Mouse (Mus musculus) erythroblast, embryonic 14.5 days (primary cell): ENCODE data around the gene Casp1. TPM values are rescaled to one million over a fixed set of nuclear protein-coding genes. Genes with fewer than 3 reads are reported as not detected.

Experiments used
- H3K27me3 ChIP-seq: 2 replicates; pipeline ENCODE4 v1.6.1; 2012; ENCODE audit warnings: inconsistent platforms; ENCODE audit not compliant: control insufficient read depth
- H3K36me3 ChIP-seq: 2 replicates; pipeline ENCODE4 v1.6.1; 2012; ENCODE audit warnings: mild to moderate bottlenecking, inconsistent platforms; ENCODE audit not compliant: control insufficient read depth
- H3K4me1 ChIP-seq: 2 replicates; pipeline ENCODE4 v1.6.1; 2012; ENCODE audit warnings: inconsistent platforms; ENCODE audit not compliant: control insufficient read depth
- H3K4me3 ChIP-seq: replicated peaks from 2 replicates; pipeline ENCODE3; 2012; ENCODE audit warnings: moderate library complexity, mild to moderate bottlenecking, inconsistent platforms
- H3K9me3 ChIP-seq: 2 replicates; pipeline ENCODE4 v1.6.1; 2012; ENCODE audit warnings: low read length, inconsistent platforms, mixed read lengths; ENCODE audit not compliant: control insufficient read depth
- GATA1 ChIP-seq: IDR thresholded peaks from 2 replicates; pipeline ENCODE4 v1.6.1; 2012; ENCODE audit warnings: low read length, inconsistent platforms, mixed read lengths
- TAL1 ChIP-seq: IDR thresholded peaks from 3 replicates; pipeline ENCODE4 v1.6.1; 2012; ENCODE audit warnings: low read length, inconsistent platforms, mixed read lengths
- polyA plus RNA-seq: library from polyadenylated mRNA; stranded (reverse); fragments of >175 nt; gene quantifications from 2 replicates; pipeline ENCODE4 v1.2.3, GENCODE M21; 2012

Casp1 gene
- not detected in 2 replicates for polyA plus RNA-seq

DNA sequence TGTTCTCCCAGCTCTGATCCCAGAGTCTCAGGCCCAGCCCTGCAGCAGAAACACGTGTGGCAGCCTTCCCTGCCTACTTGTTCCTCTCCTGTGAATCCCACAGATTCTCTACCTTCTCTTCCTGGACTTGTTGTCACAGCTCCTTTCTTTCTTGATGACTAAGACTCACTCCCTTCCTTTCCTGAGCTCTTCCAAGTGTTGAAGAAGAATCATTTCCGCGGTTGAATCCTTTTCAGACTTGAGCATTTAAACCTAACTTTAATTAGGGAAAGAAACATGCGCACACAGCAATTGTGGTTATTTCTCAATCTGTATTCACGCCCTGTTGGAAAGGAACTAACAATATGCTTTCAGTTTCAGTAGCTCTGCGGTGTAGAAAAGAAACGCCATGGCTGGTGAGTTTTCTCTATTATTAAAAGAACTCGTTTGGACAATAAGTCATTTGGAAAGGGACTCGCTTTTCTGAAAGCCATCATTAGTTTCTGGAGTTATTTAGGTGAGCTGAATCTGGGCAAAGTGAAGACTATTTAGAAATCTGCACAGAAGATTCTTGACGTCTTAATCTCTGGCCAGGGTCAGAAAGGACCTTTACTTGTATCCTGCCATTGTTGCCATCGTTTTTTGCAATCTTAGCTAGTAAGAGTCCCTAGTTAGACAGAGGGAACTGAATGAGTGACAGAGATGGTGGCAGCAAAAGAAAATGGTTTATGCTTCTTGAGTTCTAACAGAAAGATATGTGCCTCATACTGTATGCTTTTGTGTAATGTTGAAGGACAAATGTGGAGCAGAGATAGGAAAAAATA is at the start of gene Casp1:
TSS of gene Casp1 (plus strand) at position 189 of the 803 bp plus-strand sequence.
- TF ChIP-seq TAL1 (no peak), GATA1 (no peak)

DNA sequence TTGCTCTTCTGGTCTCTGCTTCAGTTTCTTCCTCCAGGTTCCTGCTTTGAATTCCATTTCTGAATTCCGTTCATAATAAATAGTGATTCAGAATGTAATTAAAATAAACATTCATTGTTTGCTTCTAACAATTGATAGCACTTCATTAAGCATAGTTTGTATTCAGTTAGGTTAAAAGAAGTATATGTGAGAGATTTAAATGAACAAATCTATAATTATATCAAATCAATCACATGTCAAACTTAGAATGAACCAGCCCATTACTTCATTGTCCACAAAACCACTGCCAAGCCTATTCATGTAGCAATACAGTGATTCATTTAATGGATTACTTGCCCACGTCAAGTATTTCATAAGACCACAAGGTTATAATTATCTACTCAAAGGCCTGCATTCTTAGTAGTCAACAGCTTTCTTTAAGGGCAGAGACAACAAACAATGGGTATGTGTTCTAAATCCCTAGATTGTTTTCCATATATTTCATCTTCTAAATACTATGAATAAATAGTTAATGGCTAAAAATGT is 34.3 kb upstream of the Casp1 start:
- no peaks in the 10 kb centered on the region for H3K36me3 ChIP-seq
- H3K9me3 ChIP-seq: no peaks in the 10 kb centered on the region
- H3K27me3 ChIP-seq: no peaks in the 10 kb centered on the region
- H3K4me3 ChIP-seq: no peak overlapping the region
- no peaks in the 10 kb centered on the region for H3K4me1 ChIP-seq
- no peak for TF ChIP-seq GATA1
- TF ChIP-seq TAL1: no peak

More for the DNA sequence above, at the start of gene Casp1:
- no peak within 1 kb of the TSS for H3K4me3 ChIP-seq
- no peaks in the 10 kb centered on the region for H3K36me3 ChIP-seq
- H3K27me3 ChIP-seq: no peaks in the 10 kb centered on the region
- no peaks in the 10 kb centered on the region for H3K4me1 ChIP-seq
- H3K9me3 ChIP-seq: no peaks in the 10 kb centered on the region

- no peaks in the 10 kb centered on the region for H3K4me1 ChIP-seq
- H3K36me3 ChIP-seq: no peaks in the 10 kb centered on the region
- no peaks in the 10 kb centered on the region for H3K27me3 ChIP-seq
- no peaks in the 10 kb centered on the region for H3K9me3 ChIP-seq
- TF ChIP-seq TAL1: no peak
- H3K4me3 ChIP-seq: no peak overlapping the region
Measured at GRCm38 (mm10) chr9:5270274-5270673, 28.0 kb upstream of the Casp1 start.

- Histone ChIP-seq H3K36me3 (no peaks in the 10 kb centered on the region), H3K4me3 (no peak overlapping the region), H3K4me1 (no peaks in the 10 kb centered on the region), H3K27me3 (no peaks in the 10 kb centered on the region), H3K9me3 (no peaks in the 10 kb centered on the region)
- no peak for TF ChIP-seq GATA1
- no peak for TF ChIP-seq TAL1
Measured at GRCm38 (mm10) chr9:5270884-5271283, 27.4 kb upstream of the Casp1 start.

DNA sequence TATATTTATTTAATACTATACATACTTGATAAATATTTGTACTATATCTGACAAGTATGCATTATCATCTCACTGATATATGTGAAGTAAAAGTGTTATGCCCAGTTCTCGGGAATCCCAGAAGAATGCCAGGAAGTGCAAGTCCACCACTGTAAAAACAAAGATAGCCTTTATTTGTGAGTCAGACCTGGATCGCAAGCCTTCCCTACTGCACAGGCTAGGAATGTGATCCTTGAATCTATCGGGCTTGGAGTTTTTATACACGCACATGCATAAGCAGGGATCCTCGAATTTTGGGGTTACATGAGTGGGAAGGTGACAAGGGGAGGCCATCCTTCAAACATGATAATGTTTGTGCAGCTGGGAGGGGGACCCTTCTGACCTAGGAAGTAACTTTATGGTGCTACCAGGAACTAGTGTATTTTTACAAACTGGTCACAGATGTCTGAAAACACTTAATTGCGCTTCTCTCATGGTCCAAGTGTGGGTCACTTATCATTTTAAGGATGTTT is 26.9 kb upstream of the Casp1 start:
- no peak overlapping the region for H3K4me3 ChIP-seq
- no peaks in the 10 kb centered on the region for H3K36me3 ChIP-seq
- H3K27me3 ChIP-seq: no peaks in the 10 kb centered on the region
- TF ChIP-seq GATA1: no peak
- no peak for TF ChIP-seq TAL1
- H3K4me1 ChIP-seq: no peaks in the 10 kb centered on the region
- H3K9me3 ChIP-seq: no peaks in the 10 kb centered on the region

DNA sequence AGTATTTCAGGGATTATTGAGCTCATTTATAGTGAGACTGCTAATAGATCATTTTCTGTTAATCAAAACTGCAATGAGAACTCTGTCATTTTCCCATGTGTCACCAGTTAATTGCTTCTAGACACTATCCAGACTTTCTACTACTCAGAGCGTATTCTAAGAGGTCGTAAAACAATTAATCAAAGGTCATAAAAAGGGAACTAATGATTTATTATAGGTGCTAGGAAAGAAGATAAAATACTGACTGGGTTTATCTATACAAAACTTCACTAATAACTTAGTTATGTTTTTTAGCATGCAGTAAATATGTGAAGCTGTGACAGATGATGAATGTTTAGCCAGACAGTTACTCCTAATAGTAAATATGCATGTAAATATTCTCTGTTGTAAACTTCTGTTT is 12.2 kb upstream of the Casp1 start:
- Histone ChIP-seq H3K27me3 (no peaks in the 10 kb centered on the region), H3K4me3 (no peak overlapping the region), H3K9me3 (peaks cover 9% of the 10 kb centered on the region), H3K36me3 (no peaks in the 10 kb centered on the region), H3K4me1 (no peaks in the 10 kb centered on the region)
- TF ChIP-seq TAL1 (no peak), GATA1 (no peak)

DNA sequence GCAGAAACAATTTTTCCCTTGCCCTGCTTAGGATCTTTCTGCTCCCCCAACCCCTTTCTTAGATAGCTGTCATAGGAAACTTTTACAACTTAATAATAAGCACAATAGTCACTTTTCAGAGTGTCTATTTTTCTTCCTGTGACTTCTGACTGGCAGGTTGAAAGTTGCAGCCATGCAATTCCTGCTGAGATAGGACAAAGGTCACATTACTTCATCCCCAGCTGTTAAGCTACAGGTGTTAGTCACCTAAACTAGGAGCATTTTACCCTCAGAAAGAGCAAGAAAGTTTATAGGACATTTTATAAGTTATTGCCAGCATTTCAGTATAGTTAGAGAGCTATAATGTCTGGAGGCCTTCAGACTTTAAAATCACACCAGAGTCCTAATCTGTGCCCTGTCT is 11.7 kb upstream of the Casp1 start:
- H3K27me3 ChIP-seq: no peaks in the 10 kb centered on the region
- no peak overlapping the region for H3K4me3 ChIP-seq
- no peak for TF ChIP-seq TAL1
- no peak for TF ChIP-seq GATA1
- H3K36me3 ChIP-seq: no peaks in the 10 kb centered on the region
- no peaks in the 10 kb centered on the region for H3K4me1 ChIP-seq
- H3K9me3 ChIP-seq: peaks cover 9% of the 10 kb centered on the region

- Histone ChIP-seq H3K4me1 (no peaks in the 10 kb centered on the region), H3K4me3 (no peak overlapping the region), H3K9me3 (no peaks in the 10 kb centered on the region), H3K36me3 (no peaks in the 10 kb centered on the region), H3K27me3 (no peaks in the 10 kb centered on the region)
- TF ChIP-seq TAL1 (no peak), GATA1 (no peak)
Measured at GRCm38 (mm10) chr9:5296354-5297237, 1.7 kb upstream of the Casp1 start.

DNA sequence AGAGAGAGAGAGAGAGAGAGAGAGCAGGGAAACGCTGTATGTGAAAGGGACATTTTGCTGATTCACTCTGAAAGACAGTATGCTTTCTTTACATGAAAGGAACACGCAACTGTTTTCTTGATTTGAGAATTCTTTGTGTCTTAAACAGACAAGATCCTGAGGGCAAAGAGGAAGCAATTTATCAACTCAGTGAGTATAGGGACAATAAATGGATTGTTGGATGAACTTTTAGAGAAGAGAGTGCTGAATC is 740 bp downstream of the Casp1 start:
- Histone ChIP-seq H3K4me1 (no peaks in the 10 kb centered on the region), H3K27me3 (no peaks in the 10 kb centered on the region), H3K36me3 (no peaks in the 10 kb centered on the region), H3K4me3 (no peak overlapping the region), H3K9me3 (no peaks in the 10 kb centered on the region)
- no peak for TF ChIP-seq TAL1
- TF ChIP-seq GATA1: no peak
